8 mouse cellular contexts compared by ENCODE assay signal in the genomic region with DNA sequence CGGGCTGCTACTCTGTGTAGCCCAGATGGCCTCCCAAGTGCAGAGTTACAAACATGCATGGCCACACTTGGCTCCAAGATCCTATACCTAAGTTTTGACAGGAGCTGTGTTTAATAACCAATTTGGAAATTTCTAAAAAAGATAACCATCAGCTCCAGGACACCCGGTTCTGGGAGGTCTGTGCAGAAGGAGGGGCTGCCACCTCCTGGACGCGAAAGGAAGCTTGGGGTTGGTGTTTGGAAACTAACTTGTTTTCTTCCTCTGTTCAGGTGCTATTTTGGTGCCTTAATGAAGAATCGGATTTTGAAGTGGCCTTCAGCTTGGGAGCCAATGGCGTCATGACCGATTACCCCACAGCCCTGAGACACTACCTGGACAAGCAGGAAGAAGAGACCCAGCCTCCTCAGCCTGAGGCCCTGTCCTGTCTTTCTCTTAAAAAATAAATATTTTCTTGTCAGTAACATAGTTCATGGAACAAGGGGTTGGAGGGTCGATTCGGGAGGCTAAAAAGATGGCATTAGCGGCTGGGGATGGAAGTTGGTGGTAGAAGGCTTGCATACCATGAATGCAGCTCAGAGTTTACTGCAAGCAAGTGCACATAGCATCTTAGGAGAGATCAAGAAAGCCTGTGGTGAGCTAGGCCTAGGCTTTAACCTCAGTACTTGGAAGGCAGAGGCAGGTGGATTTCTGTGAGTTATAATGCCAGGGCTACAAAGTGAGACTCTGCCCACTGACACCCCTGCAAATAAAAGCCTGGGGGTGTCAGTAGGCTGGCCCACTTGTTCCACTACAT. TPM values are rescaled to one million over a fixed set of nuclear protein-coding genes. Genes with fewer than 3 reads are reported as not detected.
DNase-seq lines count a peak whose midpoint lies in the region; ATAC-seq and TF ChIP-seq lines count a peak whose summit lies in the region.

No protein-coding gene starts in this region.

- H3K9me3 ChIP-seq in heart, embryonic 15.5 days (replicated peaks): no peaks in the 10 kb centered on the region
- H3K9me3 ChIP-seq in E14TG2a.4 (ENCODE audit: low read length): no peaks in the 10 kb centered on the region
- H3K9me3 ChIP-seq in embryonic facial prominence, embryonic 14.5 days (ENCODE audit: control insufficient read depth, low read length): no peaks in the 10 kb centered on the region
- no peaks in the 10 kb centered on the region for H3K9me3 ChIP-seq in liver, postnatal 0 days (ENCODE audit: low read length)

- H3K4me3 ChIP-seq in heart, embryonic 15.5 days: no peak overlapping the region
- H3K4me3 ChIP-seq in E14TG2a.4 (replicated peaks; ENCODE audit: low read length): peak overlapping the region; percentile 85
- H3K4me3 ChIP-seq in embryonic facial prominence, embryonic 14.5 days (ENCODE audit: low read depth, low read length): no peak overlapping the region
- H3K4me3 ChIP-seq in liver, postnatal 0 days (ENCODE audit: low read depth, low read length): no peak overlapping the region

- no peak for TF ChIP-seq EP300 in liver, postnatal 0 days (IDR thresholded peaks at IDR 0.05; ENCODE audit: low read depth)

- DNase-seq in heart, postnatal 10 days: no peak
- DNase-seq in embryonic facial prominence, embryonic 14.5 days (ENCODE audit: low spot score): no peak
- DNase-seq in liver, postnatal 0 days: no peak
- DNase-seq in natural killer cell, adult 2 months (ENCODE audit: low spot score in 2 of 2): no peak
- no peak for DNase-seq in urinary bladder, postnatal 14 days (ENCODE audit: low spot score)

- H3K27me3 ChIP-seq in heart, embryonic 15.5 days: no peaks in the 10 kb centered on the region
- no peaks in the 10 kb centered on the region for H3K27me3 ChIP-seq in E14TG2a.4 (ENCODE audit: insufficient read depth, low read length)
- H3K27me3 ChIP-seq in embryonic facial prominence, embryonic 14.5 days (replicated peaks; ENCODE audit: control insufficient read depth, insufficient read depth, low read length): no peaks in the 10 kb centered on the region
- H3K27me3 ChIP-seq in liver, postnatal 0 days (ENCODE audit: insufficient read depth, low read length): no peaks in the 10 kb centered on the region

- WGBS in heart, embryonic 15.5 days: 80% methylated on average over 10 of the region's 10 CpGs
- 81% methylated on average over 10 of the region's 10 CpGs for WGBS in embryonic facial prominence, embryonic 14.5 days
- 71% methylated on average over 10 of the region's 10 CpGs for WGBS in liver, postnatal 0 days (ENCODE audit: insufficient replicate concordance)

- ATAC-seq in heart, embryonic 15.5 days (replicated peaks; ENCODE audit: insufficient number of reproducible peaks, insufficient read depth, low FRiP score, low read depth): no peak
- ATAC-seq in embryonic facial prominence, embryonic 14.5 days (ENCODE audit: low read depth): no peak
- ATAC-seq in liver, postnatal 0 days: no peak
- no peak for ATAC-seq in megakaryocyte progenitor cell, adult 5-6 weeks (replicated peaks; ENCODE audit: poor library complexity)

- peaks cover 36% of the 10 kb centered on the region for H3K4me1 ChIP-seq in heart, embryonic 15.5 days (replicated peaks)
- H3K4me1 ChIP-seq in E14TG2a.4 (replicated peaks; ENCODE audit: low read depth, low read length): peaks cover 88% of the 10 kb centered on the region
- H3K4me1 ChIP-seq in embryonic facial prominence, embryonic 14.5 days (ENCODE audit: control insufficient read depth, insufficient read depth, low read length): peaks cover 27% of the 10 kb centered on the region
- H3K4me1 ChIP-seq in liver, postnatal 0 days (ENCODE audit: insufficient read depth): peaks cover 37% of the 10 kb centered on the region

- H3K36me3 ChIP-seq in heart, embryonic 15.5 days: peaks cover 5% of the 10 kb centered on the region; the same call in 1 of the 2 replicates
- peaks cover 37% of the 10 kb centered on the region for H3K36me3 ChIP-seq in E14TG2a.4 (ENCODE audit: insufficient read depth, low read length)
- H3K36me3 ChIP-seq in embryonic facial prominence, embryonic 14.5 days (ENCODE audit: control insufficient read depth, insufficient read depth, low read length): peaks cover 37% of the 10 kb centered on the region
- peaks cover 17% of the 10 kb centered on the region for H3K36me3 ChIP-seq in liver, postnatal 0 days (replicated peaks; ENCODE audit: insufficient read depth, low read length)

- H3K4me2 ChIP-seq in heart, embryonic 15.5 days: peak overlapping the region; percentile 97
- H3K4me2 ChIP-seq in embryonic facial prominence, embryonic 14.5 days (ENCODE audit: low read depth, low read length): peak overlapping the region; percentile 95; the same call in 1 of the 2 replicates
- H3K4me2 ChIP-seq in liver, postnatal 0 days (ENCODE audit: low read depth, low read length): no peak overlapping the region

- no peak for TF ChIP-seq CTCF in E14TG2a.4 (conservative IDR thresholded peaks at IDR 0.05; ENCODE audit: low read length)
- TF ChIP-seq CTCF in liver, postnatal 0 days (IDR thresholded peaks at IDR 0.05; ENCODE audit: low read depth): peak; percentile 48

- H3K9ac ChIP-seq in heart, embryonic 15.5 days: 0 out of 2 replicates have a peak overlapping the region, but pooled peaks have one; percentile 97
- peak overlapping the region; percentile 90 for H3K9ac ChIP-seq in embryonic facial prominence, embryonic 14.5 days (ENCODE audit: low read depth, low read length)
- no peak overlapping the region for H3K9ac ChIP-seq in liver, postnatal 0 days (replicated peaks)

- no peak overlapping the region for H3K27ac ChIP-seq in heart, embryonic 15.5 days
- peak overlapping the region; percentile 88; the same call in 1 of the 2 replicates for H3K27ac ChIP-seq in embryonic facial prominence, embryonic 14.5 days (replicated peaks; ENCODE audit: low read depth, low read length)
- peak overlapping the region; percentile 96 for H3K27ac ChIP-seq in liver, postnatal 0 days (ENCODE audit: low read depth)

- intact Hi-C loops in heart, postnatal 10 days (cut with DNase I): no loop called here

RNA-seq across cellular contexts. Expression of gene Ypel3, which starts 1.4 kb away (rescaled TPM):
- polyA plus RNA-seq in heart, embryonic 15.5 days (2015; fragmentation: Nextera tagmentation; extraction: Ambion mirVana): 78.1 and 90.5 TPM in 2 replicates
- total RNA-seq in heart, postnatal 10 days (2021): 10 to 100 TPM; 61.9 to 71.7 TPM
- polyA plus RNA-seq in embryonic facial prominence, embryonic 14.5 days (2014; fragmentation: Nextera tagmentation; extraction: Ambion mirVana): 117 and 123 TPM in 2 replicates
- 65.0 and 74.7 TPM in 2 replicates for polyA plus RNA-seq in liver, postnatal 0 days (2015; fragmentation: Nextera tagmentation; extraction: Ambion mirVana)
- total RNA-seq in megakaryocyte progenitor cell, adult 5-6 weeks (2015): 25.4 and 32.4 TPM in 2 replicates
- total RNA-seq in megakaryocyte progenitor cell, adult 5-6 weeks (2017): 11.8 and 15.1 TPM in 2 replicates

RNA-seq across cellular contexts. Expression of gene Tbx6, which starts 5.9 kb away (rescaled TPM):
- polyA plus RNA-seq in heart, embryonic 15.5 days (2015; fragmentation: Nextera tagmentation; extraction: Ambion mirVana): 0.34 and 0.41 TPM in 2 replicates
- under 1 TPM; 0.29 to 0.35 TPM for total RNA-seq in heart, postnatal 10 days (2021)
- polyA plus RNA-seq in embryonic facial prominence, embryonic 14.5 days (2014; fragmentation: Nextera tagmentation; extraction: Ambion mirVana): 0.24 and 0.35 TPM in 2 replicates
- 0.14 and 0.29 TPM in 2 replicates for polyA plus RNA-seq in liver, postnatal 0 days (2015; fragmentation: Nextera tagmentation; extraction: Ambion mirVana)
- total RNA-seq in megakaryocyte progenitor cell, adult 5-6 weeks (2015): 0.34 and 0.42 TPM in 2 replicates
- 0.14 TPM in 1 of 2 replicates, not detected in the other for total RNA-seq in megakaryocyte progenitor cell, adult 5-6 weeks (2017)

RNA-seq across cellular contexts. Expression of gene Gdpd3, which starts 9.2 kb away (rescaled TPM):
- polyA plus RNA-seq in heart, embryonic 15.5 days (2015; fragmentation: Nextera tagmentation; extraction: Ambion mirVana): 1.2 and 1.3 TPM in 2 replicates
- 1 to 10 TPM; 3.6 to 4.6 TPM for total RNA-seq in heart, postnatal 10 days (2021)
- polyA plus RNA-seq in embryonic facial prominence, embryonic 14.5 days (2014; fragmentation: Nextera tagmentation; extraction: Ambion mirVana): 2.1 and 5.1 TPM in 2 replicates
- 0.77 and 1.6 TPM in 2 replicates for polyA plus RNA-seq in liver, postnatal 0 days (2015; fragmentation: Nextera tagmentation; extraction: Ambion mirVana)
- total RNA-seq in megakaryocyte progenitor cell, adult 5-6 weeks (2015): 8.4 and 13.3 TPM in 2 replicates
- 7.1 and 7.7 TPM in 2 replicates for total RNA-seq in megakaryocyte progenitor cell, adult 5-6 weeks (2017)

RNA-seq across cellular contexts. Expression of gene Mapk3, which starts 16.0 kb away (rescaled TPM):
- polyA plus RNA-seq in heart, embryonic 15.5 days (2015; fragmentation: Nextera tagmentation; extraction: Ambion mirVana): 51.0 and 66.8 TPM in 2 replicates
- total RNA-seq in heart, postnatal 10 days (2021): 100 to 1,000 TPM in 1 of 2 experiments, 10 to 100 TPM in 1; 97.7 to 103 TPM
- 61.9 and 62.3 TPM in 2 replicates for polyA plus RNA-seq in embryonic facial prominence, embryonic 14.5 days (2014; fragmentation: Nextera tagmentation; extraction: Ambion mirVana)
- polyA plus RNA-seq in liver, postnatal 0 days (2015; fragmentation: Nextera tagmentation; extraction: Ambion mirVana): 20.3 and 21.0 TPM in 2 replicates
- 86.5 and 106 TPM in 2 replicates for total RNA-seq in megakaryocyte progenitor cell, adult 5-6 weeks (2015)
- total RNA-seq in megakaryocyte progenitor cell, adult 5-6 weeks (2017): 36.0 and 41.3 TPM in 2 replicates

RNA-seq across cellular contexts. Expression of gene Ppp4c, which starts 16.9 kb away (rescaled TPM):
- polyA plus RNA-seq in heart, embryonic 15.5 days (2015; fragmentation: Nextera tagmentation; extraction: Ambion mirVana): 120 and 149 TPM in 2 replicates
- 10 to 100 TPM; 53.2 to 58.2 TPM for total RNA-seq in heart, postnatal 10 days (2021)
- polyA plus RNA-seq in embryonic facial prominence, embryonic 14.5 days (2014; fragmentation: Nextera tagmentation; extraction: Ambion mirVana): 214 and 256 TPM in 2 replicates
- polyA plus RNA-seq in liver, postnatal 0 days (2015; fragmentation: Nextera tagmentation; extraction: Ambion mirVana): 69.9 and 72.1 TPM in 2 replicates
- 209 and 216 TPM in 2 replicates for total RNA-seq in megakaryocyte progenitor cell, adult 5-6 weeks (2015)
- total RNA-seq in megakaryocyte progenitor cell, adult 5-6 weeks (2017): 113 and 131 TPM in 2 replicates
